Mouse (Mus musculus) activated CD4-positive, CD25-positive, alpha-beta regulatory T cell, adult 4 months (primary cell): ENCODE measurements around the gene Nr3c2. TPM values are rescaled to one million over a fixed set of nuclear protein-coding genes. Genes with fewer than 3 reads are reported as not detected.

Experiments
- ATAC-seq: one replicate; pipeline ENCODE4 v1.8.0; 2017
- polyA plus RNA-seq, 2 experiments: library from polyadenylated mRNA; unstranded; fragments of 100-300 nt; shearing (Covaris generic); gene quantifications; one replicate each; pipeline ENCODE4 v1.2.1; 2017

The Nr3c2 gene
- polyA plus RNA-seq, 2 experiments from 2014 or later: 1.7 to 2.8 TPM

DNA sequence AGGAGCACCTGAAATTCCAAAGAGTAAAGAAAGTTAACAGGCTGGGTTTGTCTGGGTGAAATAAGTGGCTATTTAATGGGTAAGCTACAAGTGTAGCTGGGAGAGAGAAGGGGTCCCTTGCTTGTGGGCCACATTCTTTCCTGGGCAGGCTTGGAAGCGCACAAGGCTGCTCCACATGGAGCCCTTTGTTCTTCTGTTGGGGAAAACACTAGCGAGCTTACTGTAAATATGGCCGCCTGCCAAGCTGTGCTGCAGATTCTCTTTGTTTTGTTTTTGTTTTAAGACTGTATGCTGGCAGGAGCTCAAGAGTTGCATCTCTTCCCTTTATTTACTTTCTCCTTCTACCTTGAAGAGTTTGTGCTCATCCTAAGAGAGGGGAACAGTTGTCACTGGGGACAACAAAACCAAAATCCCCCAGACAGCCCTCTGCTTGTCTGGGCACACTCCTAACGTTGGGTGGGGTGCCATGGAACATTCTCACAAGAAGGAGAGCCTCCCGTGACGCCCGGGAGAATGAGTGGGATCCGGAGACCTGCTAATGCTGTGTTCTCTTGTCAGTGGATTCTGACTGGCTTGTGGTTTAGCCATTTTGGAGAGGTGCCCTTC lies 73.8 kb downstream of the Nr3c2 start:
- ATAC-seq: no peak

DNA sequence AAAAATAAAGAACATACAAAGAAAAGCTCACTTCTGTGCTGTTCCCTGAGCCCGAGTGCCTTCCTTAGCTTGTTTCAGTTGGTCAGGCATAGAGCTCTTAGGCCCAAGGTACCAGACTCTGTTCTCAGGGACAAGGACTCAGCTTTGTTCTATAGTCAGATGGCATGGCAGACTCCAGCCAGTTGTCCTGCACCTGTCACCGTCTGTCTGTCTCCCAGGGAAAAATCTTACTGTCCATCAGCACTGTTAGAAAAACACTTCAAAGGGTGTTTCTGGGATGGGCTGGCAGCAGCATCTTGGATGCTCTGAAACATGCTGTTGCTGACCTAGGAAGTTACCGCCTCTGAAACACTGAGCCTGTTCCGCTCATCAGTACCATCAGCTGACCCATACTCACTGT lies 78.7 kb downstream of the Nr3c2 start:
- ATAC-seq: no peak

DNA sequence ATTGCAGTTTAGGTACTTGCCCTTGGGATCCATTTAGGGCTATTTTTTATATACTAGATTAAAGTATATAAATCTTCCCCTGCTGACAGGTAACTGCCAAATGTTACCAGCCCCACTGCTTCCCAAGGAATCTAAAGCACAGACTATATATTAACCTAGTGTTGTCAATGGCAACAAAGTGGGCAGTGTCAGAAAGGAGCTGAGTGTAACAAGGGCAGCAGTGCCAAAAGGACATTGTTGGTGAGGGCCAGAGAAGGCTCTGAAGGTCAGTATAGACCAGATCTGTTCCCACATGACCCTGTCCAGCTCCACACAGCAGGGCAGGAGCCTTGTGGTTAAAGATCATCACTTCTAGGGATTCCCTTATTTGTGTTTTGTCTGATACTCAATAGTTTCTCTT lies 84.8 kb downstream of the Nr3c2 start:
- no peak for ATAC-seq

DNA sequence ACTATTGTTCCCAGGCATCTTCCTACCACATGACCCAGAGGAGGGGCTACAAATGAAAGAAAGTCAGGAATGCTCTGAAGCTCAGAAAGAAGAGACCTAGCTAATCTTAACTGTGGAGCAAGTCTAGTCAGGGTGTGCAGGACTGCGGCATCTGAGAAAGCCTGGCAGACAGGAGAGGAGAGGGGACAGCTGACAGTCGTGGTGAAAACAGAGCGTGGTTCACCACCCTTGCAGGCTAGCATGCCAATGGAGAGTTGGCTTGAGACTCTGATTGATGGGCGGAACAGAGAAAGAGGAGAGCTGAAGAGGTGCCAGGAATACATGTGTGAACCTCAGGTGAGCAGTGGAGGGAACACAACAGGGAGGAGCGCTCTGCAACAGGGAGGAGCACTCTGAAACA lies 85.6 kb downstream of the Nr3c2 start:
- no peak for ATAC-seq

DNA sequence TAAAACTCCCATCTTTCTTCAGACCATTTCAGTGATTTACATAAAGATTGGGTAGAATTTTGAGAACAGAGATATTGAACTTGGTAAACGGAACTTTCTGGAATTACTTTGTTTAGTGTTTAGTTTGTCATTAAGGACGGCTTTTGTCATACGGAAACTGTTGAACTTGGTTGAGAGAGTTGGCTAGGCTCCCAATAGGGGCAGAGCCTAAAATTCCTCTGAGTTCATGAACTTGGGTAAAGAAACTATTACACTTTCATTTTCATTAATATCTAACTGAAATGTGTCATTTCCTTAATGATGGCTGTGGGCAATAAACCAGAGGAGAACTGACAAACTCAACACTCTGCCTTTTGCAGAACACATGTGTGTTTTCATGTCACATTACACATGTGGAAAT lies 88.6 kb downstream of the Nr3c2 start:
- ATAC-seq: no peak

DNA sequence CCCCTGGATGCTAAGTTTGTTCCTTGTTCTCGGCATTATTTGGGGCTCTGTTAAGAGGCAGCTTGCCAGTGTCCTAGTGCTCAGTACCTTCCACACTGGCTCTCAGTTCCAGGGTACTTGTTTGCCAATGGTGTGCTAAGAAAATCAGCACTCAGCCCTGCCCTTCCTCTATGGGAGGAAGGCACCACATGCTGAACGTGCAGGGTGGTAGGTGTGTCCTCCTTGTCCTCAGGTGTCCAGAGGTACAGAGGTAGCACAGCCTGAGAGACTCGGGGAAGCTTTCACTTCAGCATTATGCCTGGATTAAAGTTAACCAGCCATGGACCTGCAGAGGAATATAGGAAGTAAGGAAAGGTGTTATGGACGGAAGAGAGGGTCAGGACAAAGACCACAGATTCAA lies 99.0 kb downstream of the Nr3c2 start:
- ATAC-seq: no peak

DNA sequence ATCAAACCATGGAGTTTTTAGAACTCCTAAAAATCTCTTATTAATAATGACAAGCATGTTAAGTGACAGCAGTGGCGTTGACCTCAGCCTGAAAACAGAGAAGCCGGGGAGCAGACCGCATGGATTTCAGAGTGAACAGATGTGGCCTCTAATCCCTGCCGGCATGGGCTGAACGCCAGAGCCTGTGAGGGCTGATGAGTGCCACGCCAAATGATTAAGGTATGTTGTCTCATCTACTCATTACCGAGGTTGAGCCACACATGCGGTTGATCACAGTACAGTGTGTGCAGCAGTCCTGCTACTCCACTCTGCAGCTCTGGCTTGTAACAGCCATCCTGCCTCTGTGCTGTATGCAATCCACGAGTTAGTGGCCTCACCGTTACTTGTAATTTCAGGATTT lies 110.2 kb downstream of the Nr3c2 start:
- no peak for ATAC-seq

DNA sequence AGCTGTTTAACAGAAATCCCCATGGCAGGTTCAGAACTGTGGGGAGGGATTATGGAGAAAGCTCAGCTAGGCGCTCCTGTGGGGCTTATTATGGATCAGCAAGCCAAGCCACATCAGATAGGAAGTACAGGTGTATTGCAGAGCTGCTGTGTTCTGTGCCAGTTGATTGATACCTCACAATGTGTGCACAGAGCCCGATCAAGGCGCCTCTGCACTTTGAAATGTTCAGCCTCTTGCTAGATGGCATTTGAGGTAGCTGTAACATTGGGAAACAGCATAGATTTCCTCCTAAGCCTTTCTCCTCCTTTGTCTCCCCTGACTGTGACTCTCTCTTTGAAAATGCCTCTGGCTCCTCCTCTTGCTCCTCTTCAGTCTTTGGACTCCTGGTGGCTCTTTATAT lies 112.7 kb downstream of the Nr3c2 start:
- no peak for ATAC-seq

DNA sequence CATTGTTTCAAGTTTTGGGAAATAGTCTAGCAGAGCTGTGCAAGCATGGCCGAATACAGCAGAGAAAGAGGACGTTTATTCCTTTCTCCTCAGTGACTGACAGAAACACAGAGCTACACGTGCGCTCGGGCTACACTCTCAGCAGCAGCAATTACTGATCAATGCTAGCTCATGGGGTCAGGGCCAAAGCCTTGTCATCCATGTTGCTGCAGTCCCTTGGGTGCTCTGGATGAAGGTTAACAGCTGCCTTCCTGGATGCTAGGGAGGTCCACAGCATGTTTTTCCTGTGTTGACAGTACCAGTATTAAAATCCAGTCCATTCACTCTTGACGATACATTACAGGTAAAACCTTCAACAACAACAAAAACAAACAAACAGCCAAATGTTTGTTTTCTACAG lies 113.4 kb downstream of the Nr3c2 start:
- no peak for ATAC-seq

DNA sequence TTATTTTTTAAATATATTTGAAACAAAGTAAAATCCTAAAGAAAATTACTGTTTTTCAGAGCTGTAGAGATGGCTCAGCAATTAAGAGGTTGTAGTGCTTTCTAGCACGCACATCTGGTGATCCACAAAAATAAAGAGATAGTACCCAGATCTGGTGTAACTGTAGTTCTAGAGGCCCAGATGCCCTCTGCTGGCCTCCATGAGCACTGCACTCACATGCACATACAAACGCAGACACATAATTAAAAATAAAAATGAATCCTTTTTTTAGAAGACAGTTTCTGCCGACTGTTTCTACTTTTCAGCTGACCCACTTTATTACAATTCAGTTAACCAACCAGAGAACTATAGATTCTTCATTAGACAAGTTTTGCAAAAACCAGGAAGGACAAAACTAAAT lies 117.5 kb downstream of the Nr3c2 start:
- no peak for ATAC-seq

DNA sequence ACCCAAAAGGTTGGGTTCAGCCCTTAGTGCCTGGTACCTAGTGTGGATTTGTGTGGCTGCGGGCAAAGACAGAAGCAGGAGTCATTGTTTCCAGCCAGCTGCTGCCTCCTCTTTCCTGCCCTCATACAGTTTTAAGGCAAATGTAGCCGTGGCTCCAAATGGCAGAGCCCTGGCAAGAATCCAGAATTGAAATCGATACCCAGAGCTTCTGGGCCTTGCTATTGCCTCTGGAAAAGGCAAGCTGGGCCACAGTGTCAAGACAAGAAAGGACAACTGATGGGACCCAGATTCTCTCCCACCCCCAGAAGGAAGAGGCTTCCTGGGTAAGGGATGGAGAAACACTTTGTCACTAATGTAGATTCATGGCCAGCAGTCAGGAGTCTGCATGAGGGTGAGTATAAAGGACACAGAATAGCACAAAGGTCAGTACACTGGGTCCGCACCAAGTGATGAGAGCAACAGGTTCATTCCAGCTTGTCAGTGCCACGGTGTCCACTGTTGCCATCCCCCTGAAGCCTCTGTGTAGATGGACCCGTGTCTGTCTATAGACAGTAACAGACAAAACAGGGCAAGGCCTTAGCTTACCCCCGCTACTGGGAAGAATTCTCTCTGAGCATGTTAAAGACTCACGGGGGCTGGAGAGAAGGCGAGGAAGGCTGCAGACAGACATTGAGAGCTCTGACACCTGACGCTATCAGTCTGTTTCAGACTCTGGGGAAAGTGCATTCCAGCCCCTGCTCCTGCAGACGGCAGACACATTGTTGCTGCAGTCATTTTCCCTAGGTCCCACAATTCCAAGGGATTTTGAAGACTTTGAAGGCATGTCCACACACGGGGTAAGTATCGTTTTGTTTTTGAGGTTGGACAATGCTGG lies 124.8 kb downstream of the Nr3c2 start:
- ATAC-seq: no peak

DNA sequence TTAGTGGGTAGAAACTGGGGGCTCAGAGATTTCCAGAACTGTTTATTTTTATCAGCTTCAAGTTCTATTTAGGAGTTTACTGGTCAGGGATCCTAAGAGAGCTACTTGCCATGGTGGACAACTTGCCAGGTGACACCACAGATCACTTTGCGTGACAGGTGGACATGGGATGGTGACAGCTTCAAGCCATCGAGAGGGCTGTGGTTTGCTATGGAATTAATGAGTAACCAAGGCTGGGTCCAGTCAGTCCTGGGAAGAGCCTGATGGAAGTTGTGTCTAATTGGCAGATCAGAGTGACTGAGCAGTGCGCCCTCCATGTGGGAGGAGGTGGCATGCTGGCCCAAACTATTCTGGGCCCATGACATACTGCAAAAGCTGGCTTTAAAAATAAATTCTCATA lies 132.0 kb downstream of the Nr3c2 start:
- ATAC-seq: no peak

DNA sequence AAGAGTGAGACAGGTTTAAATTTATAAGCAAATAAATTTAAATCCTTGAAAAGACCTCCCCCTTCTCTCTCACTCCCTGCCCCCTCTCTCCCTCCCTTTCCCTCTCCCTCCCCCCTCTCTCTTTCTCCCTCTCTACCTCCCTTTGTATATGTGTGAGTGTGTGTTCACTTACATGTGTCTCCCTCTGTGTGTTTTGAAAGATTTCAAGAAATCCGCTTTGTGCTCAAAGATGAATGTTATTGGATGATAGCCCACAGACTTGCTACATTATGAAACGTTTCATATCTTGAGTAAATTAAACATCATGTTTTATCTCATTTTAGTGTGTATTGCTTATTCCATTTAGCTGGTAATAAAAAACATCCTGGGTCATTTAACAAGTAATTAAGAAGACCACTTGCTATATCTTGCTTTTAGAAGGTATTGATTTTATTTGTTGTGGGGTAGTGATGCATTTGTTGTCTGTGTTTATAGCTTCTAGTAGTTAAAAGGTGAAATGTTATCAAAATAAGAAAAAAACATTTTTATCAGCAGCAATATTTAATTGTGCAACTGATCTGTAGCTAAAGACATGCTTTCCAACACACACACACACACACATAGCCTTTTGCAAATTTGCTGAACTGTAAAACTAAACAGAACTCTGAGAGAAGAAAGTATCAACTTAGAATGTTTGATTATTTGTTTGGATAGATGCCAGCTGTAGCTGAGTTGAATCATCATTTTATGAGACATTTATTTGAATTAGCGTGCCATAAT lies 134.6 kb downstream of the Nr3c2 start:
- no peak for ATAC-seq

DNA sequence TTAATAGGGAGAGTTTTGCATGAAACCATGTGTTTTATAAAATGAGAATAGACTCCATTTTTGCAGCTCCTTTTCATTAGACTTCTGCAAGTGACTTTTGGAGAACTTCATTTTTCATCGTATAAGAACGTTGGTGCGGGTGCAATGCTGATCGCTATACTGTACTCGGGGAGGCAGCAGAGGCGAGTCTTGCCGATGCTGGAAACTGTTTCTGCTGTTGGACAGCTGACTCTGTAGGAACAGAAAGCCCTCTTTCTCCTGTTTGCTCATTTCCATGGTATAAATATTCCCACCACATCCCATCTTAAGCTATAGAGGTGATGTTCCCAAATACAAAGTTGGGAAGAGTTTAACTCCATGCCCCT lies 135.2 kb downstream of the Nr3c2 start:
- no peak for ATAC-seq

DNA sequence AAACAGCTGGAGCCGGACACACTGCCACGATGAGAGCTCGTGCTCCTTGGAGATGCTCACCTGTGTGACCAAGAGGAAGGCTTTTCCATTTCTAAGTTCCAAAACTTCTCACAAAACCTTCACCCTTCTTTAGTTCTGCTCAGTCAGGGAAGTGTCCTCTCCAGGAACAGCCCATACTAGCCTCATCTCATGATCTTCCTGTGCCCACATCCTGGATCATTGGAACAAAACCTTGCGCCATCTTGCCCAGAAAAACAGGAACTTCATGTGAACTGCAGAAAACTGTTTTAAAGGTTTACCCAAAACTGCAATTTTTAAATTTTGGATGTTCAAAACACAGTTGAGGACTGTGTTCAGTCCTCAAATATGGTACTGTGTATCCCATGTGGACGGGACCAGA lies 142.0 kb downstream of the Nr3c2 start:
- ATAC-seq: no peak

DNA sequence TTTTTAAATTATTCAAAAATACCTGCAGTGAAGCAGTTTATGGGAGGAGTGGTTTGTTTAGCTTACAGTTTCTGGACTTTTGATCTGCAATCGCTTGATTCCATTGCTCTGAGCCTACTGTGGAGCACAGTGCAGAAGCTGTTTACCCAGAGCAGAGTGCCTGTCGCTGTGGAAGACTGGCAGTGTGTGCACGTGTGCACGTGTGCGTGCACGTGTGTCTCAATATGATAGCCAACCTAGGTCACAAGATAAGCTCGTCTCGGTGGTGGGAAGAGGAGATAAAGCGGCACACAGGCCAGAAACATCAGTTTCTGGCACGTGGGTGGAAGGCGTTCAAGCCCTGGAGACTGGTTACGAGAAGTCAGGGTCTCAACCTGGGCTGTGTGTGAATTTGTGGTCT lies 145.6 kb downstream of the Nr3c2 start:
- no peak for ATAC-seq

DNA sequence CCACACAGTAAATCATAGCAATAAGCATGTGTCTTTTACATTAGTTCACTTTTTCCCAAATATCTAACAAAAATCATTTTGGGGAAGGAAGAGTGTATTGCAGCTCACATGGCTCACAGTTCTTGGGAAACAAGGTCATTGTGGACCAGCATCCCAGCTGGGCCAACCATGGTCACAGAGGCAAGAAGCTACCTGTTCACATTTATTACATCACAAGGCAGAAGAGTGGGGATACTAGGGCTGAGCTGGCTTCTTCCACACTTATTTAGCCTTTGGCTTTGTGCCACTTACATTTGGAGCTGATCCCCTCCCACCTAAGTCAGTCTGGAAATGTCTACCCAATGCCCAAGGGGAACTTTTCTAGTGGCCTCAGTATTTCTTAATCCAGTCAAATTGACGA lies 146.5 kb downstream of the Nr3c2 start:
- no peak for ATAC-seq

DNA sequence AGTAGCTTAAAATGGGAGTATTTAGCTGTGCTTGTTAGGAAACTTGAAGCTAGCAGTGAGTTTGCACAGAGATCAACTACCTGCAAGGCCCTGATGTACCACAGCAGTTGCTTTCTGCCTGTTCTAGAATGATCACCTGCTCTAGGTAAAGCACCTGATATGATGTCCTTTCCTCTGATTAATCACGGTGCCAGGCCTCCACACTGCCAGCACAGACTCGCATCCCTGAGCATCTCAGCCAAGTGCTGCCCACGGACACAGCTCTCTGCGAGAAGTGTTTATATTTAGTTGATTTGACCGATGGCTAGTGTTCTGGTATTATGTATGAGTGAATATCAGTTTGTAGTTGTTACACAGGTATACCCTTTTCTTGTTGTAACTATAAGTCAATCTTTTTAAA lies 147.0 kb downstream of the Nr3c2 start:
- no peak for ATAC-seq

DNA sequence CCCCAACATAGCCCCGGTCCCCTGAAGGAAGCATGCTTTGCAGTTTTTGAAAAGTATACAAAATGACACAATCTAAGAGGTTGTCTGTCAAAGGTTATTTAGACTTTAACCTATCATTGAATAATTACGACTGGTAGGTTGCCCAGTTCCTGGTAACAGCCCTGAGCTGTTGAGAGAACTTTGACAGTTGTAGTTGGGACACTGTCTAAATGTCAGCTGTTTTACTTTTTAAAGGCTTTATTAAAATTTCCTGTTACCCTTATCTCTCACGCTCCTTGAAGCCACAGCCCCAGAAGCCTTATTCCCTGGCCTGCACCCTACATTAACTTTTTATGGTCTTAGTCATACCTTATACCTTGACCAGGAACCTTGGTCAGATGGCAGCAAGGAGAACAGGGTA lies 147.5 kb downstream of the Nr3c2 start:
- ATAC-seq: no peak

DNA sequence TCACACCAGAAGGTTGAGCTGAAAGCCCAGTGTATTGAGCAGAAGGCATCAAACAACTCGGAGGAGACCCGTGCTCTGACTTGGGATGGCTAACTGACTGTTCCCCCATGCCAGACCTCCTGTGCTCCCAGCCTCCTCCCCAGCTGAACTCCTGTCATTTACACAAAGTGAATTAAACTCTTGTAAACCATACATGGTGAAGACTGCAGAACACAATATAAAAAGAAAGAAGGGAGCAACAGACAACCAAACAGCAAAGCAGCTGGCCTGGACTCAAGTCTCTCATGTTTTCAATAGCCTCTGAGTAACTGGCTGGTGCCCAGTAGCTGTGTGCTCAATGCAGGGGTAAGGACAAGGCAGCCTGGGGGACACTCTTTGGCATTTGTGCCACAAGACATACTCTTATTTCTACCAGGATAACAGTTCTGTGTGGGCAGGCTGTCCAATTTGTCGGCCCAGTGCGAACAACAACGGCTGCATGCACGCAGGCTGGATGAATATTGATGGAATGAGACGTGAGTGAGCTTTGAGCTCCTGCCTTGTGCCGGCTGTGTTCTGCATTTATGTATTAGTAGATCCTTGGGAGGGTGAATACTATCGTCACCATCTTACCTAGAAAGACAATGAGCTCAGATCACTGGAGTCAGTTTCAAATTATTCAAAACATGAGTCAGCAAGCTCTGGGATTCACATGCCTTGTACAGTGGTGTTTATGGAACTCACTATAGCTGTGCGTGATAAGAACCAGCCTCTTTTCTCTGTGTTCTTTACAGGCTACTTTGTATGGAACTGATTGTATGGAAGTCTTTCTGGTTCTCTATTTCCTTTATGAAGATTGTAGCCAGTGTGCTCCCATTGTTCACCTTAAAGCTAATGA lies 152.4 kb downstream of the Nr3c2 start:
- no peak for ATAC-seq

DNA sequence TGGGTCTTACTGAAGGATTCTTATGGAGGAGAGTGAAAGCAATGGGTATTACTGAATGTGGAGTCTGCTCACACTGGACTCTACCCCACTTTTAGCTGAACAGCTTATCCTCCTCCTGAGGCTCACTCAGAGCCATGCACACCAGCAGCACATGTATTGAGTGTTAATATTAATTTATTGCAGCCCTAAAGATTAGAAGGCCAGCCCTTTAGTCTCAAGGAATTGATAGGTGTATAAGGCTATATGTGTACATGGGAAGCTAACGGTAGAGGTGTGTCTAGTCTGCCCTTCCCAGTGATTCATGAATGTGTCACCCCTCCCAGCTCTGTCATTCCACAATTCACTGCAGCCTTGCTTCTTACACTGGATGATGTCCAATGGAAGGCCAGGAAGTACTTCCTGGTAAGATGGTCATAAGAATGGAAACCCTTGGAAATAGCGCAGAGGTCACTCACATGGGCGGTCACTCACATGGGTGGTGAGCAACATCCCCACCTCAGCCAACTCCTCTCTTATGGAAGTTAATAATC lies 156.3 kb downstream of the Nr3c2 start:
- no peak for ATAC-seq

DNA sequence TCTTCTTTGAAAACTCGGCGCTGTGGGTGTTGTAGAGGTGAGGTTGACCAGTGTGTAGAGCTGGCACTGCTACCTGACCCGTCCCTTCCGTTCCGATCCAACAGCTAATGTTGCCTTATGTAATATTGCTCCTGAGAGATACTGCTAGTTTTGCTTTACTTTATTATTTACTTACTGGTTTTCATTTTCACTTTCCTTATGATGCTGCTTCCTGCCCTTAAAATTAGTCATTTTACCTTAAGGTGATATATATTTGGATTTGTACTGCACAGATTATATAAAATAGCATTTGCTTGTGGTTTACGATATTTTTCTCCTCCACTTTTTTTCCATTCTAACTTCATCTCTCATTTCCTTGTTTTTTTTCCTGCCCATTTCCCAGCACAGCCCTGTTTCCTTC lies 157.6 kb downstream of the Nr3c2 start:
- peak; percentile 49 for ATAC-seq

DNA sequence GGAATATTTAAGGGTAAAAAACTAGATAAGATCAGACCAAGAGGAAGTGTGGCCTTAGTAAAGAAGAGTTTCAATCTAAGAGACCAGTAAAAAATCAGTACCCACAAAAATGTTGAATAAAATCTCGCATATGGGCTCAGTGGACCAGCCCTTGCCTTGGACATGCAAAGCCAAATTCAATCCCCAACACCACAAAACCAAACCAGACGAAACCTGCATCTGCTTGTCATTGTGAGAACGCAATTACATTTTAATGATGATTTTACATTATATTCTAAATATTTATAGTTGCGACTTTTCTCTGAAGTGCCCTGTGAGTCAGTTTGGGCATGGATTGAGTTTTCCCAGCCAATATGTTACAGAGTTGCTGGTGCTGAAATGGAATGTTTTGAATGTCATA lies 183.4 kb downstream of the Nr3c2 start:
- no peak for ATAC-seq
